Mouse (Mus musculus) heart, postnatal 4 days (tissue): ENCODE measurements at regions not wholly inside any gene's neighbourhood (a gene's known extent, or its start where the extent isn't known, plus 50 kb on each side); places are given as distances from the start of the nearest gene placed in this dataset.
A peak's percentile ranks its signal among the peaks of the same experiment; 100 is the strongest.

ENCODE experiments used
- DNase-seq: peaks from one replicate; pipeline ENCODE4 v3.0.0; 2021

GRCm38 (mm10) chr16:9260966-9261365 is 431.1 kb downstream of the 1810013L24Rik start:
- no peak for DNase-seq

- no peak for DNase-seq
Observed at GRCm38 (mm10) chr16:9264554-9265145, 434.8 kb downstream of the 1810013L24Rik start.

GRCm38 (mm10) chr16:9267204-9267603 is 437.3 kb downstream of the 1810013L24Rik start:
- DNase-seq, result no peak

- no peak for DNase-seq
Observed at GRCm38 (mm10) chr16:9270099-9270498, 440.2 kb downstream of the 1810013L24Rik start.

GRCm38 (mm10) chr16:9270671-9271070 is 440.8 kb downstream of the 1810013L24Rik start:
- no peak for DNase-seq

GRCm38 (mm10) chr16:9273751-9274300 is 443.9 kb downstream of the 1810013L24Rik start:
- no peak for DNase-seq

- no peak for DNase-seq
Observed at GRCm38 (mm10) chr16:9274583-9275100, 444.7 kb downstream of the 1810013L24Rik start.

- no peak for DNase-seq
Observed at GRCm38 (mm10) chr16:9275426-9275825, 445.5 kb downstream of the 1810013L24Rik start.

GRCm38 (mm10) chr16:9277064-9277463 is 447.2 kb downstream of the 1810013L24Rik start:
- no peak for DNase-seq

GRCm38 (mm10) chr16:9279726-9280125 is 449.8 kb downstream of the 1810013L24Rik start:
- no peak for DNase-seq

- no peak for DNase-seq
Observed at GRCm38 (mm10) chr16:9280431-9280830, 450.5 kb downstream of the 1810013L24Rik start.

- peak; percentile 40 for DNase-seq
Observed at GRCm38 (mm10) chr16:9280931-9281330, 451.0 kb downstream of the 1810013L24Rik start.

- no peak for DNase-seq
Observed at GRCm38 (mm10) chr16:9284423-9284822, 454.5 kb downstream of the 1810013L24Rik start.

GRCm38 (mm10) chr16:9285921-9286320 is 456.0 kb downstream of the 1810013L24Rik start:
- no peak for DNase-seq

- no peak for DNase-seq
Observed at GRCm38 (mm10) chr16:9287557-9287956, 457.7 kb downstream of the 1810013L24Rik start.

GRCm38 (mm10) chr16:9291356-9292020 is 461.6 kb downstream of the 1810013L24Rik start:
- DNase-seq, result no peak

GRCm38 (mm10) chr16:9303134-9303533 is 473.2 kb downstream of the 1810013L24Rik start:
- DNase-seq, result no peak

GRCm38 (mm10) chr16:9304079-9304478 is 474.2 kb downstream of the 1810013L24Rik start:
- no peak for DNase-seq

GRCm38 (mm10) chr16:9310744-9311143 is 480.8 kb downstream of the 1810013L24Rik start:
- no peak for DNase-seq

GRCm38 (mm10) chr16:9335626-9336025 is 505.7 kb downstream of the 1810013L24Rik start:
- DNase-seq, result no peak

GRCm38 (mm10) chr16:9336063-9336462 is 506.2 kb downstream of the 1810013L24Rik start:
- DNase-seq, result no peak

- DNase-seq, result no peak
Observed at GRCm38 (mm10) chr16:9339456-9339855, 509.6 kb downstream of the 1810013L24Rik start.

GRCm38 (mm10) chr16:9341245-9341644 is 511.3 kb downstream of the 1810013L24Rik start:
- DNase-seq, result no peak

- no peak for DNase-seq
Observed at GRCm38 (mm10) chr16:9353811-9354210, 523.9 kb downstream of the 1810013L24Rik start.
